Mouse (Mus musculus): ENCODE data around the gene Cdh20.

GRCm38 (mm10) chr1:104793488-104793887, 25.2 kb downstream of the Cdh20 start:
- TF ChIP-seq CTCF (IDR thresholded peaks at IDR 0.05; ENCODE audit: low read depth) (no peak), EP300 (IDR thresholded peaks at IDR 0.05; ENCODE audit: low read depth) (no peak)
